Mouse (Mus musculus) gastrocnemius, postnatal 10 days (tissue): ENCODE data around the gene Nudt2. TPM values are rescaled to one million over a fixed set of nuclear protein-coding genes. Genes with fewer than 3 reads are reported as not detected.

ENCODE experiments used
- DNase-seq: peaks from one replicate; pipeline ENCODE4 v3.0.0; 2021; ENCODE audit warnings: mixed read lengths
- total RNA-seq, 2 experiments: library from RNA; stranded (reverse); gene quantifications; 2 replicates each; pipeline ENCODE4 v1.2.3; 2021

Gene Nudt2
- total RNA-seq, 2 experiments from 2014 or later, result 25.8 to 26.3 TPM

- DNase-seq, result no peak
Observed at GRCm38 (mm10) chr4:41493464-41494116, 28.6 kb downstream of the Nudt2 start.

- no peak for DNase-seq
Observed at GRCm38 (mm10) chr4:41494378-41494777, 29.4 kb downstream of the Nudt2 start.

- no peak for DNase-seq
Observed at GRCm38 (mm10) chr4:41495076-41495475, 30.1 kb downstream of the Nudt2 start.

- no peak for DNase-seq
Observed at GRCm38 (mm10) chr4:41495850-41496249, 30.9 kb downstream of the Nudt2 start.

GRCm38 (mm10) chr4:41497046-41497445 lies 32.1 kb downstream of the Nudt2 start:
- no peak for DNase-seq

GRCm38 (mm10) chr4:41497579-41497978 lies 32.6 kb downstream of the Nudt2 start:
- no peak for DNase-seq

- DNase-seq, result no peak
Observed at GRCm38 (mm10) chr4:41497995-41498845, 33.3 kb downstream of the Nudt2 start.

- DNase-seq, result no peak
Observed at GRCm38 (mm10) chr4:41498921-41499391, 34.0 kb downstream of the Nudt2 start.

- DNase-seq, result no peak
Observed at GRCm38 (mm10) chr4:41499619-41500018, 34.7 kb downstream of the Nudt2 start.

- DNase-seq, result no peak
Observed at GRCm38 (mm10) chr4:41500787-41501186, 35.8 kb downstream of the Nudt2 start.

GRCm38 (mm10) chr4:41502171-41502940 lies 37.4 kb downstream of the Nudt2 start:
- DNase-seq, result peak; percentile 44

- peak; percentile 99 for DNase-seq
Observed at GRCm38 (mm10) chr4:41502986-41503412, 38.0 kb downstream of the Nudt2 start, which contains the start of gene AI464131. Gene AI464131 (minus strand): TSS chr4:41503076.

GRCm38 (mm10) chr4:41504325-41504724 lies 39.4 kb downstream of the Nudt2 start:
- no peak for DNase-seq

GRCm38 (mm10) chr4:41505131-41505551 lies 40.2 kb downstream of the Nudt2 start:
- DNase-seq, result peak; percentile 44

GRCm38 (mm10) chr4:41506156-41506555 lies 41.2 kb downstream of the Nudt2 start:
- peak; percentile 73 for DNase-seq

- DNase-seq, result peak; percentile 87
Observed at GRCm38 (mm10) chr4:41506906-41507305, 42.0 kb downstream of the Nudt2 start.

GRCm38 (mm10) chr4:41507326-41507924 lies 42.5 kb downstream of the Nudt2 start:
- DNase-seq, result no peak

- DNase-seq, result no peak
Observed at GRCm38 (mm10) chr4:41507998-41508397, 43.0 kb downstream of the Nudt2 start.

GRCm38 (mm10) chr4:41513309-41513708 lies 48.4 kb downstream of the Nudt2 start:
- DNase-seq, result no peak

GRCm38 (mm10) chr4:41513714-41514113 lies 48.8 kb downstream of the Nudt2 start:
- DNase-seq, result no peak

GRCm38 (mm10) chr4:41517233-41517632 lies 52.3 kb downstream of the Nudt2 start, which contains the start of gene 1110017D15Rik:
Gene 1110017D15Rik (minus strand): TSS chr4:41517333.
- no peak for DNase-seq

- no peak for DNase-seq
Observed at GRCm38 (mm10) chr4:41518349-41518748, 53.4 kb downstream of the Nudt2 start.
